Mouse (Mus musculus) mature B cell (primary cell): ENCODE results near the gene Runx1.

Experiments used
- in situ Hi-C: fragments of 300-500 bp; cut with MboI; formaldehyde crosslinking; loops from 2 replicates; pipeline ENCODE4 v1.14.3; 2019

The Runx1 gene

DNA sequence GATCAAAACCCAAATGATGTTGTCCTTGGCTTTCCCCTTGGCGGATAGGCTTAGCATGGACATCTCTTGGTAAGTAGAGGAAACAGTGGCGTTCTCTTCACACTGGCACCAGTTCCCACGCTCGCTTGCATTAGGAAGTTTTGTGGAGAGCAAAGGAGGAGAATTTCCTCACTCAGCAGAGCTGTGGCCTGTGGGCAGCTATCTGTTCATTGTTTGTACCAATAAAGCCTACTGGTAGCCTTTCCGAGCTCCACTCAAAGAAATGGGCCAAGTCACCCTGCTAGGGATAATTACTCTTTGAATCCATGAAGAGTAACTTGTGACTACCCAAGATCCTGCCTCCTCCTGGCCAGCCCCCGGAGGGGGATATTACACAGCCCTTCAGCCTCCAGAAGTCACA lies 734 bp upstream of the Runx1 start:
- in situ Hi-C loops: no loop called here

DNA sequence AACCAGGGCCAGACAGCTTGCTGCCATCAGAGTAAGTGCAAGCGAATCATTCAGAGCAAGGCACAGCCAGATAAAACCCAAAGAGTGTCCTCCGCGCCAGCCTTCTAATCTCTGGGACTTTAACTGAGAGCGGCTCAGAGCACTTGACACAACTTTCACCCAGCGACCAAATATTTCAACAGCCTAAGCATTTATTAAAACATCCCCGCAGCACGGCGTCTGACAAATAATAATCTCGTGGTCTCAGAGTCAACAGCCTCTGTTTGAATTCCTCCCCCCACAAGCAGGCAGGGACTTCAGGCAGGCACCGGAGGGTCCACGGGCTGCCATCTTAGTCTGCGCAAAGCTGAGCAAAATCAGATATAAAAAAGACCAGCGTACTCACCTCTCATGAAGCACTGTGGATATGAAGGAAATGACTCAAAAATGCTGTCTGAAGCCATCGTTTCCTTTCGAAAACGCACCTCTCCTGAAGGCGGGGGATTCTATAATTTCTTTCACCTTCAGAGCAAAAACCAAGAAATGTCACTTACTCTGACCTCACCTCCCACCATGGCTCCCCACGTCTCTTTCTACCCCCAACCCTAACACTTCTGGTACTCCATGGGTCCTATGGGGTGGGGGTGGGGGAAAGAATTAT lies 625 bp downstream of the Runx1 start:
- in situ Hi-C loops: no loop called here

DNA sequence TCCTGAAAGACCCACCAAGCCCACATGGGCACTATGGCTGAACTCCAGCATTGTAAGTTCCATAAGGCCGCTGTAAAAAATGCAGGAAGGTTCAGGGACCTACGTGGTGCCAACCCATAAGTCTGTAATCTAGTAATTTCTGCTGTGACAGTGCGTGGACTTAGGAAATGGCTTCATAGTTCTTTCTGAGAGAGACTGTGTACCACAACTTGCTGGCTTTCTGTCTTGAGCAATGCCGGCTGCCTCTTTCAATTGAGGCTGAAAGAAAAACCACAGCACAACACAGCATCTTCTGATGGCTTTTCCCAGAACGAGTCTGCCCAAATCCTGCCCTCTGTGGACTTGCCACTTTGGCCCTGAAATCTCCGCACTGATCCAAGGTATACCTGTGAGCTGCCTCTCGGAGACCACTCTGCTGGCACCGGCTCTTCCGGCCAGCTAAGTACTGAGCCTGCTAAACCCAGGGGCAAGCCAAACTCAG lies 1.2 kb downstream of the Runx1 start:
- in situ Hi-C loops: no loop called here

DNA sequence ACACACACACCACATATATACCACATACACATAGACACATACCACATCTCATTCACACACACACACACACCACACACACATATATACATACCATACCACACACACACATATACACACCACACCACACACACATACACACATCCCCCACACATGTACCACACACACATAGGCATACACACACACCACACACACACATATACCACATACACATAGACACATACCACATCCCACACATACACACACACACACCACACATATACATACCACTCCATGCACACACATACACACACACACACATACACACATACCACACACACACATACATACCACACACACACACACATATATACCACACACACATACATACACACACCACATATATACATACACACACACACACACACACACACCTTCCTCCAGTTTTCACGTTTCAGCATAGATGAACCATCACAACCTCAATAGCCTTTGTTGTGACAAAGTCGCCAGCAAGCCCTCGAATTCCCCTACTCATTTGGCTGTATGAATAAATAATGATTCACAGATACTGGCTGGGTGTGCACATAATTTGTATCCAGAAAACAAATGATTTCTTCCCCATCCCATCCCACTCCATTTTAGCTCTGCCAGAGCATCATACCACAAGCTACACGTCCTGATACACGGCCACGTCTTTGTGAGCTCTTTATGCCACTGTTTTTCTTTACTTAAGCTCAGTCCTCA lies 1.8 kb downstream of the Runx1 start:
- in situ Hi-C loops: no loop called here

DNA sequence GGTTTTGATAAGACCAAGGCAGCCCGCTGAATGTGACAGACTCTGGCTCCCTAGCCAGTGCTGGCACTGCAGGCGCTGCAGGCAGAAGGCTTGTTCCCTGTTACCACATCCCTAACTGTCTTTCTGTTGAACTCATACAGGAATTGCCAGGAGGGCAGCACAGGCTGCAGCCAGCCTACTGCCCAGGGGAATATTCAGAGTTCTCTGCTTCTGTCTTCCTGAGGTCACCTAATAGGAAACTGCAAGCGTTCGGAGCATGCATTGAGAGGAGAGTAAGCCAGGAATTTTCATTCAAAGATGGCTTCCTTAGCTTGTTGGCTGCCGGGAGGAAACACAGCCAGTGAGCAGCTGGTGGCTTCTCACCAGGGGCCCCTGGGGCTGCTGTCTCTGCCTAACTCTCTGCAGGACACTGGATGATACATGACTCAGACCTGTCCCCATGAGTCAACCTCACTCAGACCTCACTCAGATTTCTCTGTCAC lies 2.5 kb downstream of the Runx1 start:
- in situ Hi-C loops: no loop called here

DNA sequence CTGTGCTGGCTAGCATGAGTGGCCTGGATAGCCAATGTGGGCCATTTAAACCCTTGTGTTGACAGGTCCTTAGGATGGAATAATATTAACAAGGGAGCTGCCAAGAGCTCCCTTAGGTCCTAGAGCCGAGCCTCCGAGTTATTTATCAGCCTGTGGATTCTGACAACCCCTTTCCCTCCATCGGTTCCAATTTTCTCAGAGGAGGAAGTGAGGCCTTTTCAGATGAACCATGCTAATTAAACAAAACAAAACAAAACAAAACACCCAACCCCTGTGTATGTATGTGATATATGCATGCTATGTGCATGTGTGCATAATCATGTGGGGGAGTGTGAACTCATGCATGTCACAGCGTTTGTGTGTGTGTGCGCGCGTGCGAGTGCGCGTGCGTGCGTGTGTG lies 3.3 kb downstream of the Runx1 start:
- in situ Hi-C loops: no loop called here

DNA sequence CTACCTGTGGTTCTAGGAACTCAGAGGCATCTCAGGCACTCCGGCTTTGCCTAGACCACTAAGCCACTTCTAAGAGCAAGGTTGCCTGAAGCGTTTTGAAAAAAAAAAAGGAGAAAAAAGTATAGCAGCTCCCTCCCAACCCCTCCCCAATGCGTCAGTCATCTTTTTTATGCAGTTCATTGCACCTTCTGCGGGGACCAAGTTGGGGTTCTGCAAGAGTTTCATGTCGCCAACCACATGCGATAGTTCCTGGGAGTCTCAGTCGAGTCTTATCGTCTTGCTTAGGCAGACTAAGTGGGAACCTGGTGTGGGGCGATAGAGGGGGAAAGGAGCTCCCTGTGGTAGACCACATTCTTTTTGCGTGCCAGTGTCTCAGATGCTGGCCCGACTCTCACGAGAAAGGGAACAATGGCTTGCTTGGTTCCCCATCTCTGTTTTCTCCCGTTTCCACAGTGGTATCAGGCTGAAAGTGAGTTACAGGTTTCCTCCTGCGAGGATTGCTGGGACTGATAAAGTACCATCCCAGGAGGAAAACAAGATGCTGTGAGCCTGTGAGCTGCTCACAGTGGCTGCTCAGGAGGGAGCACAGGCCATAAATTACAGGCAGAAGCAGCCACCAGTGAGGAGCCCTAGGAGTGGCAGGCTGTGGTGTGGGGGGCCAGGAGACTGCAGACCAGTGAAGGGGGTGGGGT lies 3.9 kb downstream of the Runx1 start:
- in situ Hi-C loops: no loop called here

DNA sequence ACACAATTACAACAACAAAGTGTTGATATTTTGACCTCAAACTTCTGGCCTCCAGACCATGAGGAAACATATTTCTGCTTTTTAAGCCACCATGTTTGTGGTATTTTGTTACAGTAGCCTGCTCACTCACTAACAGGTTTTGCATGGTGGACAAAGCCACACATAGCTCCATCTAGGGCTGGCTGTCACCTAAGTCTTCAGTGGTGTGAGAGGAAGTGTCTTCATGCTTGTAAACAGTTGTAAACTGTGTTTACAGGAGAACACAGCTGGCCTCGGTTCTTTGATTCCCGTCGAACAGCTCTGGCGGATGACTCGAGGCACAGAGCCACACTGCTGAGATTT lies 4.4 kb downstream of the Runx1 start:
- in situ Hi-C loops: no loop called here

DNA sequence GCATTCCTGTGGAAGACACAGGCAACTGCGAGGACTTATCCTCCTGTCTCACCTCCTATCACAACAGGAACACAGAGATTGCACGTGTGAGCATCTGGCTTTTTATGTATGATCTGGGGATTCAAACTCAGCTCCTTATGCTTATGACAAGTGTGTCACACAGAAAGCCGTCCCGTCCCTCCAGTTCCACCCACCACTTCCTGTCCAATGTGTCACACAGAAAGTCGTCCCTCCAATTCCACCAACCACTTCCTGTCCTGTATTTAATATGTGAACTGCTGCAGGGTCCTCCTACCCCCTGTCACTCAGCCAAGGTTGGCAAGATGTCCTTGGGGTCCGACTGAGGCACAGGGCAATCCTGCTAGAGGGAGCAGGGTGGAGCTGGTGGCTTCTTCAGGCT lies 5.5 kb downstream of the Runx1 start:
- in situ Hi-C loops: no loop called here

DNA sequence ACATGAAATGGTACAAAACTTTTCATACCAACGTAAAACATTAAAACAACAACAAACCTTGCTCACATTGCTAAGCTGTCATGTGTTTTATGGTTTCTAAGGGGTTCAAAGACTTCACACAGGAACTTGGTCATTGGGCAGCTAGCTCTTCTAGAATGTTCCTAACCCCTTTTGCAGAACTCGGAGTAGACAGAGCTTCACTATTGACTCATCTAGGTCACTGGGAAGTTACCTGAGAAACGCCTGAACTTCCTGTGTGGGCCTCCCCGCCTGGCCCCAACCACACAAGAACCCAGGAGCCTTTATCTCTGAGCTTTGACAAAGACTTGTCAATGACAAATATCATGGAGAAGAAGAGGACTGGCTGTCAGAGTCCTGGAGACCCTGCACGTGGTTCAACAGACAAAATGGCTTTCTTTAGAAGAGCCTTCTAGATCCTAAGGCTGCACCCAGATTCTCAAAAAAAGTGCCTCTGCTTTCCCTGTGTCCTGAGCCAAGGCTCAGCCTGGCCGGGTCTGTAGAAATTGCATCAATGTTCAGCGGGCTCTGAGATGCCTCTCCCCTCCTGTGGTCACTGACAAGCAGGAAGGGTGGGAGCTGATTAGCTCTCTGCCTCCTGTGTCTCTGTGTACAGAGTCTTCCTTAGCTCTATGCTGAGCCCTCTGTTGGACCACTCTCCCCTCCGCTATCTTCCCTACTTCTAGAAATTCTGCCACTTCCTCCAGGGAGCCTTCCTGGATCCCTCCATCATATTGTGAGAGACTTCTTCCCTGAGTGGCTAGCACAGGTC lies 7.3 kb downstream of the Runx1 start:
- in situ Hi-C loops: no loop called here

DNA sequence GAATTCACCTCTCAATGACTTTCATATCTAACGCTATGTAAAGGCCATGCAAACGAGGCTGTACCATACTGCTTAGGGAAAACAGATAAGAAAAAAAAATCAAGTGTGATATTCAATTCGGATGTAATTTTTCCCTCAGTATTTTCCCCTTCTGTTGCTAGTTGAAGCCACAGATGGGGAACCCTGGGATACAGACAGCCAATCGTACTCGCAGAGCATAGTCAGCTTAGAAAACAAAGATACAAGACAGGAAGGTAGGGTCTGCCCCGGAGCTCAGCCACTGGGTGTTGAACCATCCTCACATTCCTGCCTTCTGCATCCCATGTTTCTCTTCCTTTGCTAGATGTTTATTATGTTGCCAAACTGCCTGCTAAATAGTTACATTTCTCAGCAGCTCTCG lies 9.9 kb downstream of the Runx1 start:
- in situ Hi-C loops: no loop called here

DNA sequence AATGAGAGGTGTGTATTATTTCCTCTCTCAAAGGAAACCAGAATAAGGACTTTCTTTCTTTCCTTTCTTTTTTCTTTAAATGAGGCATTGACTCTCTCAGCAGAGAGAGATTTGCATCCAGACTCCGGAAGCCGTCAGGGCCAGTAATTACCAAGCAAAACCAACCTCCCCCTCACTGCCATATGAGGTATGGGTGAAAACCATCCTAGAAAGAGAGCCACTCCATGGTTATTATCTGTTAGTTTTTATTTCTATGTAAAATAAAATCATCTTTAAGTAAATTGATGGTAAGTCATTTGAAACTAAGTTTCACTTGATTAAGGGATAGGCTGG lies 10.8 kb downstream of the Runx1 start:
- in situ Hi-C loops: no loop called here

DNA sequence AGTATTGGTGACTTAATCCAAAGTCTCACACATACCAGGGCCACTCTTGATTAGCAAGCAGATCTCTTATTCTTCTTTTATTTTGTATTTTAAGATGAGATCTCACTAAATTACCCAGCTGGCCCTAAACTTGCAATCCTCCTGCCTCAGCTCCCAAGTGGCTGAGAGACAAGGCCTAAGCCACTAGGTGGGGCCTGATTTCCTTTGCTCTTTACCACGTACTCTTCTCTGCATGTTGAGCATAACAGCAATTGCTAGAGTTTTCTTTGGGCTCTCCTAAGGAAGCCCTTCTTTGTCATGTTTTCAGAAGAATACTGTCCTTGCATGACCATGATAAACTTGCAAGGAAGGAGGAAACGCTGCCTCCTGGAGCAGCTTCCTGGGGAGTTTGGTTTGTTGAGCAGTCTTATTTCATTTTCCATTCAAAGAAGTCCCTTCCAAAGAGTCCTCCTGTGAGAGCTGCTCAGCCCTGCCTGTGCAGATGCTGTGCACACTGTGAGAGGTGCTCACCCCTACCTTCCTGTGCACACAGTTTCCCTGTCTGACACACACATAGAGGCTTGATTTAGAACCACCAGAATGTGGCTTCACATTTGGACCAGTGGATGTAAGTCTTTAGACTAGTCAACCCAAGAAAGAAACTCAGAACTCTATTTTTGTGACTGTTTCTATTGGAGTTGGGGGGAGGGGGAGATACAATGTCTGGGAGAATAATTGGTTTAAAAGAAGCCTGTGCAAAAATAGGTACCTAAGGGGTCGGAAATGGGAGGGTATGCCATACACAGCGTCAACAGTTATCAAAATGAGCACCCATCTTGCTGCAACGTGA lies 11.4 kb downstream of the Runx1 start:
- in situ Hi-C loops: no loop called here

DNA sequence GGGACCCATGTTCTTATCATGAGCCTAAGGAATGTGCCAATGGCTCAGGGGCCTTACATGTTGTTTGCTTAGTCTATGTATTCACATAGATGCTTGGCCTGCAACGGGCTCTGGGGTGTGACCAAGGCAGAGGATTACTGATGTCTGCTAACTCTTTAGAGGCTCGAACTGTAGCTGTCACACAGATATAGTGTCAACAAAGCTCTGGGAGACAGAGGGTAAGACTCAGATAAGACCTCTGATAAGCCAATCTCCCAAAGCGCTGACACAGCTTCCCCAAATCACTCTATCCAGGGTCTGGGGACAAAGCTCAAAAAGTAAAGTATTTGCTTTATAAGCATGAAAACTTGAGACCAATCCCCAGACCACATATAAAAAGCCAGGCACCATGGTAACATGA lies 13.5 kb downstream of the Runx1 start:
- in situ Hi-C loops: no loop called here

DNA sequence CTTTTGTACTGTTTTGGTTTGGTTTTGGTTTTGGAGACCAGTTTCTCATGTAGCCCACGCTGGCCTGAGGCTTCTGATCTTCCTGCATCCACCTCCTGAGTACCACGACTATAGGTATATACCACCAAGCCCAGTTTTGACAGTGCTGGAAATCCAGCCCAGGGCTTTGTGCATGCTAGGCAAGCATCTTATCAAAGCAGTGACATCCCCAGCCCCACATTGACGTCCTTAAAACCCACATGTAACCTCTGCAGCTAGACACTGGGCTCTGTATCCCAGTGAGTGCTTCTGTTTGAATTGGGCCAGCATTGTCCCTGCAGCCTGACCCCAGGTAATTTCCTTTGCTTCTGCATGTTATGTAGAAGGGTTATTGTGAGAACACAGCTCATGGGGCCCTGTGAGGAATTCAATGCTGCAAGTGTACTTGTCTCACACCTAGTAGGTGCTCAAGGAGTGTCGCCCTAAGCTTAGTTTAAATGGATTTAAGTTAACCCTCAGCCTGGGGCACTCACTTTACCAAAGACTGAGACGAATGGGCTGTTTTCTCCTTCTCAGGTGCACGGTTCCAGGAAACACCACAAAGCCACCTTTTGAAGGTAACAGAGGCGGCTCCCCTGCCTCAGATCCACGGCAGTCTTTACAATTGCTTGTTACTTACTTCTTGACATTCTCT lies 15.2 kb downstream of the Runx1 start:
- in situ Hi-C loops: no loop called here

DNA sequence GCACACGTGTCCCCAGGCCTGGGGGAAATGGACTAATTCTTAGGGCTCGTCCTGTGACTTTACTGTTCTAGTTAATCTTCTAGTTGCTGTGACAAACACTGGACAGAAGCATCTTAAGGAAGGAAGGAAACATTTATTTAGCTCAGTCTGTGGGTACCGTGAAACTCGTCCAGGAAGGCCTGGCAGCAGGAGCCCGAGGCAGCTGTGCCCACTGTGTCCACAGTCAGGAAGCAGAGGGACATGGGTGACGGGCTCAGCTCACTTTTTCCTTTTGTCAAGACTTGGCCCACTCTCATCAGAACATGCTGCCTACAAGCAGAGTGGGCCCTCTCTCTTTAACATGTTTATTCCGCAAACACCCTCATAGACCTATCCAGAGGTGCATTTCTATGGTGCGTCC lies 18.2 kb downstream of the Runx1 start:
- in situ Hi-C loops: no loop called here

DNA sequence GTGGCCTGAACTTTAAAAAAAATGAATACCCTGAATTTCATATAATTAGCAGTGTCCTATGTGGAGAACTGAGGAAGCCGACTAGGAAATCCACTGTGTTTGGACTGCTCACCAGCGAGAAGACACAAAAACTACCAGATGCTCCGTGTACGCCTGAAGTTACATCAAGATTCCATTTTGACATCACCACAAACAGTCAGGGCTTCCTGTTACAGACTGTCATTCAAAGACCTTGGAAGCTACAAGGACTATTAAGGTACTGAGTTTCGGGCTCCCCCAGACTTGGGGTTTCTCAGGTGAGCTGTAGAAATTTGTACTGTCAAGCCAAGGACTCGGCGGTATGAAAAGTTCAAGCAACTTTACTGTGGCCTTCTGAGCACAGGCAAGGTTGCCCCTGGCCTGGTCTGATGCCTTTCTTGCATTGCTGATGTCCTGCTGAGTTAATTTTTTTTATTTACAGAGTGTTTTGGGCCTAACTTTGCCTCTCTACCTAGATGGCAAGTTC lies 22.8 kb downstream of the Runx1 start:
- in situ Hi-C loops: no loop called here

DNA sequence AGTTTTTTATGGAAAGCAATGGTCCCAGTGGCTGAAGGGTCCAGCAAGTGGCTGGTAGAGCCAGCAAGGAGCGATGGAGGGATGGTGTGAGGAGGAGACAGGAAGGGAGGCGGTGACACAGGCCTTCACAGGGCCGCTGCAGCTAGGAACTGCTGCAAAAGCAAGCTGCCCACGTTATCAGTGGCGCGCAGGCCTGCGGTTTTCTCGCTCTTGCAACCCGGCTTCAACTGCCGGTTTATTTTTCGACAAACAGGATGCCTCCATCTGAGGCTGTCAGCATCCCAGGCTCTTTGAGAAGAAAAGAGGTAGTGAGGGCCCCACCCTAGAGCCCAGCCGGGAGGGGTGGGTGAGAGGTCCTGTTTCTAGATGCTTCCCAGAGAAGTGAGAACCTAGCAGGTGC lies 24.4 kb downstream of the Runx1 start:
- in situ Hi-C loops: no loop called here

DNA sequence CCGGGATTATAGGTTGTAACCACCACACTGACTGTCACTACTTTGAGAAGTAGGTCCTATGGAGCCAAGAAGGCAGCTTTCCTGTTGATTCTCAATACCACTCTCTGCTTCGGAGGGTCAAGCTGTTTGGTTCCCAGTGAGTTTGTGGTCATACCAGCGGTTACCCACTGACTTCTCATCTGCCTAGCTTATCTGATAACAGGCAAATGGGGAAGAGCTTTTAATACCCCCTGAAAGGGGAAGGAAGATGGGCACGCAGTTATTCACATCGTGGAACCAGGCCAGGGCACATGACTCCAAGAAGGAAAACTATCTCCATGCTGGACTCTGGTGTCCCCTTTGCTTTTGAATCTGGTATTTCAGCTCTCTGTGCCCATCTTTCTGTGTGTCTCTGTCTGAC lies 25.1 kb downstream of the Runx1 start:
- in situ Hi-C loops: no loop called here

DNA sequence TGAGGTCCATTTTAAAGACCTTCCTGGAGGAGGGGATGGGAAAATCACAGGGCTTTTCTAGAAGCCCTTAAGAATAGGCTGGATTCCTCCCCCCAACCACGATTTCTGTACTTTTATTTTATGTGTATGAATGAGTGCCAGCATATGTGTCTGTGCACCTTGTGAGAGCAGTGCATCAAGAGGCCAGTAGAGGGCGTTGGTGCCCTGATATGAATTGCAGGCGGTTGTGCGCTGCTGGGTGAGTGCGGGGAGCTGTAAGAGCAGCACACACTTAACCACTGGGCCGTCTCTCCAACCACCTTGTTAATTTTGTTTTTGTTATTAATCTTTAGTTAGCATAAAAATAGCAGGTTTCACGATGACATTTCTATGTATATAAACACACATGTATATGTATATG lies 26.0 kb downstream of the Runx1 start:
- in situ Hi-C loops: no loop called here

DNA sequence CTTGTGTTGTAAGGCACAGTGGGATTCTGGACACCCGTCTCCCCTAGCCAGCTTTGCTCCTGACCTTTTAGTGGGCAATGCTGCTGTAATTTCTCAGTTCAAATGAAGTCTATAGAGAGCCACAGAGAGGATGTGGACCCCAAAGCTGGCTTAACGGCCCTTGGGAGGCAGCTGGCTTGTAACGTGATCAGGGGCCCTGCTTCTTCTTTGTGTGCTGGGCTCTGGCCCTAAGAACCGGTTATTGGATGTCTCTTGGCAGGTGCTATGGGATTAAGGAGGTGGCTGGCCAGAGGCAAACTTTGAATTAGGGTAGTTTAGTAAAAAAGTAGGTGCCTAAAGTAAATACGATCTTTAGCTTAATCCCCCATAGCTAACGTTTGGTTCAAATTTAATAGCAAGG lies 31.8 kb downstream of the Runx1 start:
- in situ Hi-C loops: no loop called here
